Mouse (Mus musculus) hindbrain, embryonic 14.5 days (tissue): ENCODE measurements around the gene Cst10. TPM values are rescaled to one million over a fixed set of nuclear protein-coding genes. Genes with fewer than 3 reads are reported as not detected.

Source experiments
- ATAC-seq: fragments of 200-750 bp; cut with Nextera tagmentation; 2 replicates; pipeline ENCODE4 v1.8.0; 2017; ENCODE audit warnings: moderate number of reproducible peaks, mild to moderate bottlenecking, moderate TSS enrichment, moderate library complexity; ENCODE audit not compliant: low FRiP score
- DNase-seq: peaks from one replicate; pipeline ENCODE4 v3.0.0-alpha.2; 2015; ENCODE audit warnings: low spot score
- H3K27ac ChIP-seq: fragments of 300-500 bp; sonication (generic); 2 replicates; pipeline ENCODE4 v1.5.1; 2014; ENCODE audit warnings: mild to moderate bottlenecking, moderate library complexity
- H3K27me3 ChIP-seq: fragments of 300-500 bp; sonication (generic); 2 replicates; pipeline ENCODE4 v1.6.1; 2014; ENCODE audit warnings: mild to moderate bottlenecking, low read length, mixed read lengths; ENCODE audit not compliant: control insufficient read depth, insufficient read depth
- H3K36me3 ChIP-seq: fragments of 300-500 bp; sonication (generic); replicated peaks from 2 replicates; pipeline ENCODE4 v1.6.1; 2014; ENCODE audit not compliant: control insufficient read depth, insufficient read depth
- H3K4me1 ChIP-seq: fragments of 300-500 bp; sonication (generic); replicated peaks from 2 replicates; pipeline ENCODE4 v1.6.1; 2014; ENCODE audit warnings: antibody characterized with exemption, low read length, mixed read lengths; ENCODE audit not compliant: control insufficient read depth, insufficient read depth
- H3K4me2 ChIP-seq: fragments of 300-500 bp; sonication (generic); replicated peaks from 2 replicates; pipeline ENCODE4 v1.6.1; 2014; ENCODE audit warnings: mild to moderate bottlenecking, moderate library complexity
- H3K4me3 ChIP-seq: fragments of 300-500 bp; sonication (generic); replicated peaks from 2 replicates; pipeline ENCODE4 v1.5.1; 2014; ENCODE audit warnings: mild to moderate bottlenecking, low read length
- H3K9ac ChIP-seq: fragments of 300-500 bp; sonication (generic); 2 replicates; pipeline ENCODE4 v1.6.1; 2014
- H3K9me3 ChIP-seq: fragments of 300-500 bp; sonication (generic); 2 replicates; pipeline ENCODE4 v1.6.1; 2016; ENCODE audit warnings: low read length; ENCODE audit not compliant: control insufficient read depth
- WGBS: fragments of 180-500 bp; shearing (Covaris S2); extraction: QIAGEN DNeasy Blood & Tissue Kit; methylation state at CpG from one replicate; pipeline ENCODE4 v1.1.7; 2014; 5-methylcytosine and 5-hydroxymethylcytosine counted together
- polyA plus RNA-seq: library from polyadenylated mRNA; unstranded; fragments of >200 nt; fragmentation: Nextera tagmentation; extraction: Ambion mirVana; gene quantifications from 2 replicates; pipeline ENCODE4 v1.2.1, GENCODE M21; 2014

Gene Cst10
- polyA plus RNA-seq: not detected in 2 replicates

DNA sequence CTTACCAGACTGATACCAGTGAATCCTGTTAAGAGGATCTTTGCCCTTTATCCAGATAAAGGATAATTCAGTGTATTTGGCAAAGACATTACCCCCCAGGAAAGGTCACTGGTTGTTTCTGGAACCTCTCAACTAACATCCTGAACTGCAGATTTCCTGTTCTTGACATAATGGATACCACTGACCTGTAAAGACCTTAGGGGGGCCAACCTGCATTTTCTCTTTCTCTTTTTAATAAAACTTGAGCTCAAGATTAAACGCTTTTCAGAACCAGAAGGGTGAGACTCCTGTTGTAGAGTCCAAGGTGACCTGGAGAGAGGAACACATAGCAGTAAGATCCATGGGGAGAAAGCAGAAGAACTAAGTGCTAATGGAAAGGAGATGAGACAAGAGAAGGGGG is at the start of gene Cst10:
Cst10 (plus strand) TSS at position 301 of the 400 bp plus-strand sequence.
- no peaks in the 10 kb centered on the region for H3K4me1 ChIP-seq
- H3K4me3 ChIP-seq: no peak within 1 kb of the TSS
- no peak within 1 kb of the TSS for H3K4me2 ChIP-seq
- ATAC-seq: no peak
- H3K9me3 ChIP-seq: no peaks in the 10 kb centered on the region
- H3K27me3 ChIP-seq: no peaks in the 10 kb centered on the region
- DNase-seq: no peak
- WGBS: 88% methylated on average over 1 of the region's 1 CpGs
- no peak within 1 kb of the TSS for H3K27ac ChIP-seq
- no peaks in the 10 kb centered on the region for H3K36me3 ChIP-seq
- no peak within 1 kb of the TSS for H3K9ac ChIP-seq

DNA sequence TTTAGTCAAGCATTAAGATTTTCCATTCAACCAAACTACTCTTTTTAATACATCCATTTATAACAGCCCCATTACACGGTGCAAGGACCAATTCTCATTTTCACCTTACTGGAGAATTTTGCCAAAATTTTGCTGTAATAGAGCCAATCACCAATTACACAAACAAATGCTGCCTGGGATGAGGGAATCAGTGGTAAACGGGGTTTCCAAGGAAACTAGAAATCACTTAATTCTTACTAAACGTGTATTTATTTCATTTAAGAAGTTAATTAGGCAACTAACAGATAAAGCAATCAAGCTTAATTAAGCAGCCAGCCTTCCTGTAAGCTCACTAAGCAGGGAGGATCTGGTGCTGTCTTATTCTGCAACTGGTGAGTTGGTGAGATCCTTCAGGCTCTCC is 11.9 kb upstream of the Cst10 start:
- no peaks in the 10 kb centered on the region for H3K9me3 ChIP-seq
- H3K27me3 ChIP-seq: no peaks in the 10 kb centered on the region
- DNase-seq: no peak
- H3K36me3 ChIP-seq: no peaks in the 10 kb centered on the region
- no peaks in the 10 kb centered on the region for H3K4me1 ChIP-seq
- no peak overlapping the region for H3K4me2 ChIP-seq
- no peak overlapping the region for H3K9ac ChIP-seq
- no peak overlapping the region for H3K27ac ChIP-seq
- ATAC-seq: no peak
- no peak overlapping the region for H3K4me3 ChIP-seq
- WGBS: 61% methylated on average over 3 of the region's 3 CpGs

- ATAC-seq (peak; percentile 84), DNase-seq (peak; percentile 84)
- 33% methylated on average over 3 of the region's 4 CpGs for WGBS
- H3K4me3 ChIP-seq: no peak overlapping the region
- no peaks in the 10 kb centered on the region for H3K9me3 ChIP-seq
- no peak overlapping the region for H3K27ac ChIP-seq
- H3K27me3 ChIP-seq: no peaks in the 10 kb centered on the region
- H3K9ac ChIP-seq: no peak overlapping the region
- H3K36me3 ChIP-seq: no peaks in the 10 kb centered on the region
- no peaks in the 10 kb centered on the region for H3K4me1 ChIP-seq
- H3K4me2 ChIP-seq: no peak overlapping the region
Observed at GRCm38 (mm10) chr2:149422564-149422963, 17.7 kb downstream of the Cst10 start.
